Mouse (Mus musculus) ES-E14 (cell line): ENCODE data around the gene Fastkd5. TPM values are rescaled to one million over a fixed set of nuclear protein-coding genes. Genes with fewer than 3 reads are reported as not detected.

Source experiments
- DNase-seq: peaks from one replicate; pipeline ENCODE4 v3.0.0-alpha.2; 2013; ENCODE audit warnings: low read depth, low spot score
- H3K27ac ChIP-seq: 2 replicates; pipeline ENCODE4 v1.5.1; 2012; ENCODE audit warnings: low read depth, mild to moderate bottlenecking, low read length, moderate library complexity, mixed read lengths; ENCODE audit not compliant: poor library complexity, insufficient read depth, severe bottlenecking
- H3K36me3 ChIP-seq: 2 replicates; pipeline ENCODE4 v1.6.1; 2012; ENCODE audit warnings: mild to moderate bottlenecking, low read length, moderate library complexity, mixed read lengths; ENCODE audit not compliant: control insufficient read depth, poor library complexity, insufficient read depth, severe bottlenecking
- H3K4me1 ChIP-seq, 2 experiments: fragments of 150-350 bp in 1 of 2; sonication (generic) in 1 of 2; 2 replicates each; pipeline ENCODE4 v1.6.1; 2012; ENCODE audit warnings: low read length in 2 of 2, mild to moderate bottlenecking in 1 of 2, mixed read lengths in 1 of 2; ENCODE audit not compliant: control insufficient read depth in 2 of 2, insufficient read depth in 2 of 2, poor library complexity in 1 of 2
- H3K4me3 ChIP-seq, 2 experiments: fragments of 150-350 bp in 1 of 2; sonication (generic) in 1 of 2; 2 replicates each; pipeline ENCODE4 v1.5.1; 2012; ENCODE audit warnings: low read length in 2 of 2, low read depth in 1 of 2, mild to moderate bottlenecking in 1 of 2, mixed read lengths in 1 of 2; ENCODE audit not compliant: insufficient read depth in 1 of 2, poor library complexity in 1 of 2, severe bottlenecking in 1 of 2
- H3K9ac ChIP-seq: 2 replicates; pipeline ENCODE4 v1.6.1; 2012; ENCODE audit warnings: low read depth, mild to moderate bottlenecking, low read length, mixed read lengths; ENCODE audit not compliant: poor library complexity, insufficient read depth, severe bottlenecking
- H3K9me3 ChIP-seq: fragments of 150-350 bp; sonication (generic); 2 replicates; pipeline ENCODE4 v1.6.1; 2012; ENCODE audit warnings: low read depth, mild to moderate bottlenecking, low read length; ENCODE audit not compliant: control insufficient read depth, insufficient read depth
- CHD2 ChIP-seq: IDR thresholded peaks from 2 replicates; pipeline ENCODE4 v1.6.1; 2014; ENCODE audit warnings: mild to moderate bottlenecking, low read depth, low read length, inconsistent platforms
- HCFC1 ChIP-seq: IDR thresholded peaks from 2 replicates; pipeline ENCODE4 v1.6.1; 2012; ENCODE audit warnings: low read length, inconsistent platforms, borderline replicate concordance; ENCODE audit not compliant: insufficient read depth
- MAFK ChIP-seq: IDR thresholded peaks from 2 replicates; pipeline ENCODE4 v1.6.1; 2014; ENCODE audit warnings: mild to moderate bottlenecking, low read depth, low read length, inconsistent platforms; ENCODE audit not compliant: insufficient read depth
- ZC3H11A ChIP-seq: IDR thresholded peaks from 2 replicates; pipeline ENCODE4 v1.6.1; 2012; ENCODE audit warnings: low read depth, mild to moderate bottlenecking, inconsistent platforms, low read length, borderline replicate concordance
- ZNF384 ChIP-seq: IDR thresholded peaks from 2 replicates; pipeline ENCODE4 v1.6.1; 2012; ENCODE audit warnings: low read depth, low read length, inconsistent platforms
- in situ Hi-C, 2 experiments: fragments of 600-800 bp; cut with MboI; formaldehyde crosslinking; loops; one replicate each; pipeline ENCODE4 v1.15.1; 2025; ENCODE audit warnings: low sequenced_read_pairs in 2 of 2, inconsistent platforms in 1 of 2; ENCODE audit not compliant: unreplicated experiment in 2 of 2
- total RNA-seq: library from RNA; depleted of rRNA; stranded (reverse); fragments of 300-350 nt; gene quantifications from 2 replicates; pipeline ENCODE4 v1.2.3, GENCODE M21; 2012; rRNA removed

Fastkd5 gene
- total RNA-seq, 1 experiment, result 22.0 TPM

- Histone ChIP-seq H3K36me3 (no peaks in the 10 kb centered on the region), H3K9me3 (no peaks in the 10 kb centered on the region), H3K9ac (no peak overlapping the region), H3K4me3 (no peak overlapping the region), H3K4me1 (peaks cover 0 to 8% of the 10 kb centered on the region in 2 experiments; a peak in 2 of 4 replicates), H3K27ac (no peak overlapping the region)
- TF ChIP-seq HCFC1, result no peak
- TF ChIP-seq CHD2, result no peak
- no peak for TF ChIP-seq ZC3H11A
- no peak for TF ChIP-seq MAFK
- TF ChIP-seq ZNF384, result no peak
- no peak for DNase-seq
- in situ Hi-C loops, result no loop called here
These were observed 54.9 kb downstream of the Fastkd5 start for GRCm38 (mm10) chr2:130574960-130575359.

GRCm38 (mm10) chr2:130569926-130570325, 59.9 kb downstream of the Fastkd5 start:
- TF ChIP-seq MAFK (no peak), HCFC1 (no peak), ZNF384 (no peak), ZC3H11A (no peak), CHD2 (no peak)
- Histone ChIP-seq H3K9ac (no peak overlapping the region), H3K4me1 (peaks cover 0 to 1% of the 10 kb centered on the region in 2 experiments; a peak in 1 of 4 replicates), H3K4me3 (no peak overlapping the region), H3K36me3 (peaks cover 5% of the 10 kb centered on the region; the same call in 1 of the 2 replicates), H3K9me3 (no peaks in the 10 kb centered on the region), H3K27ac (no peak overlapping the region)
- no peak for DNase-seq
- in situ Hi-C loops, result no loop called here

GRCm38 (mm10) chr2:130568921-130569320, 60.9 kb downstream of the Fastkd5 start:
- no peak for DNase-seq
- H3K36me3 ChIP-seq, result peaks cover 6% of the 10 kb centered on the region; the same call in 1 of the 2 replicates
- H3K9me3 ChIP-seq, result no peaks in the 10 kb centered on the region
- in situ Hi-C loops, result no loop called here
- peaks cover 0 to 9% of the 10 kb centered on the region in 2 experiments; a peak in 2 of 4 replicates for H3K4me1 ChIP-seq
- no peak for TF ChIP-seq ZNF384
- H3K27ac ChIP-seq, result no peak overlapping the region
- no peak overlapping the region for H3K4me3 ChIP-seq
- no peak overlapping the region for H3K9ac ChIP-seq

GRCm38 (mm10) chr2:130564983-130565382, 64.8 kb downstream of the Fastkd5 start:
- no peak for DNase-seq
- Histone ChIP-seq H3K4me1 (peaks cover 0 to 9% of the 10 kb centered on the region in 2 experiments; a peak in 2 of 4 replicates), H3K4me3 (no peak overlapping the region; a peak in 1 of 4 replicates), H3K9ac (peak overlapping the region; percentile 91; the same call in 1 of the 2 replicates), H3K9me3 (no peaks in the 10 kb centered on the region), H3K36me3 (peaks cover 6% of the 10 kb centered on the region; the same call in 1 of the 2 replicates), H3K27ac (no peak overlapping the region)
- in situ Hi-C loops, result no loop called here
- TF ChIP-seq ZC3H11A (no peak), HCFC1 (no peak), MAFK (no peak), CHD2 (no peak), ZNF384 (no peak)

GRCm38 (mm10) chr2:130564063-130564462, 65.8 kb downstream of the Fastkd5 start:
- TF ChIP-seq MAFK, result no peak
- TF ChIP-seq CHD2, result no peak
- no peak for TF ChIP-seq HCFC1
- no peak for TF ChIP-seq ZNF384
- no peak for TF ChIP-seq ZC3H11A

More at GRCm38 (mm10) chr2:130564063-130564462, 65.8 kb downstream of the Fastkd5 start:
- no peak overlapping the region for H3K27ac ChIP-seq
- H3K4me3 ChIP-seq, result peak overlapping the region; percentile 92
- DNase-seq, result no peak
- H3K36me3 ChIP-seq, result peaks cover 6% of the 10 kb centered on the region; the same call in 1 of the 2 replicates
- H3K9me3 ChIP-seq, result no peaks in the 10 kb centered on the region
- peaks cover 0 to 9% of the 10 kb centered on the region in 2 experiments; a peak in 2 of 4 replicates for H3K4me1 ChIP-seq
- in situ Hi-C loops, result no loop called here
- H3K9ac ChIP-seq, result peak overlapping the region; percentile 91

Other genes with a start within 250 kb of the Fastkd5 start
- gene Cpxm1, start 232.5 kb downstream of the Fastkd5 start, total RNA-seq, result 52.2 and 61.2 TPM in 2 replicates
- not detected in 2 replicates for gene Gm28372, start 224.8 kb downstream of the Fastkd5 start, total RNA-seq
- gene 1700020A23Rik, start 224.8 kb downstream of the Fastkd5 start, total RNA-seq, result not detected in 2 replicates
- gene Tmem239, start 223.5 kb downstream of the Fastkd5 start, total RNA-seq, result not detected in 2 replicates
- 111 and 164 TPM in 2 replicates for gene Vps16, start 205.7 kb downstream of the Fastkd5 start, total RNA-seq
- 13.1 and 14.4 TPM in 2 replicates for gene Pced1a, start 205.3 kb downstream of the Fastkd5 start, total RNA-seq
- 35.1 and 40.6 TPM in 2 replicates for gene Ptpra, start 179.7 kb downstream of the Fastkd5 start, total RNA-seq
- 42.6 and 57.0 TPM in 2 replicates for gene Mrps26, start 66.3 kb downstream of the Fastkd5 start, total RNA-seq
- 0.45 TPM in 1 of 2 replicates, not detected in the other for gene Oxt, start 53.9 kb downstream of the Fastkd5 start, total RNA-seq
- gene Avp, start 47.5 kb downstream of the Fastkd5 start, total RNA-seq, result not detected in 2 replicates
- gene Ubox5, start within 50 bp of the Fastkd5 start, total RNA-seq, result 5.0 and 5.8 TPM in 2 replicates
- gene Lzts3, start 12.8 kb upstream of the Fastkd5 start, total RNA-seq, result 3.4 and 4.4 TPM in 2 replicates
- 60.1 and 62.4 TPM in 2 replicates for gene Ddrgk1, start 34.6 kb upstream of the Fastkd5 start, total RNA-seq
- gene Itpa, start 37.6 kb upstream of the Fastkd5 start, total RNA-seq, result 55.0 and 83.4 TPM in 2 replicates
- 13.0 and 25.0 TPM in 2 replicates for gene Slc4a11, start 67.5 kb upstream of the Fastkd5 start, total RNA-seq